Mouse (Mus musculus): ENCODE results near the gene Asb4. TPM values are rescaled to one million over a fixed set of nuclear protein-coding genes. Genes with fewer than 3 reads are reported as not detected.

The Asb4 gene
- polyA plus RNA-seq, 2 experiments: 31.4 to 43.9 TPM

DNA sequence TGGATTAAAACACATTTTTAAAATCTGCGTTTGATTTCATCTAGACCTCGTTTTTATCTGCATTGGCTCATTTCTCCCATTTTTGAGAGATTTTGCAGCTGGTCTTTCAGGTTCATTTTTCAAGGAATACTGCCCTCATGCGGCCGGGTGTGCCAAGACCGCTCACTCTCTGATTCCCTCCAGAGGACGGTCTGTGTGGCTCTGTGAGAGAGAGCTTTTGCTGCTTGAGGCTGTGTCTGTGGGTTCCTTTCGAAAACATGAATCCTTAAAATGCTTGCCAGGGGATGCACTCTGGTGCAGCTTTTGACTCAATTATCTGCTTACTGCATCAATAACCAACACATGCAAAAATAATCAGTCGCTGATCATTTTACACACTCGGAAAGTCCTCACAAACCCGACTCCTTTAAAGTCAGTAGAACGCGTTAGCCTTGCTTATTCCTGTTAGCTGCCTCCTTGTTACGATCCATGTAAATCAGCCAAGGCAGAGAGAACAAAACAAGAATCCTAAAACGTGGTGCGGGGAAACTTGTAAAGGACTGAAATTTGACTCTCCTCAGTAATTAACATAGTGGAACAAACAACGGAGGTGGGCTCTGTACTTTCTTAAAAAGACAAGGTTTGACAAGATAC is 487 bp upstream of the Asb4 start:
- Histone ChIP-seq H3K4me2 (replicated peaks; ENCODE audit: low read depth, low read length, severe bottlenecking) (peak overlapping the region; percentile 61), H3K36me3 (ENCODE audit: control insufficient read depth, insufficient read depth, low read length) (no peaks in the 10 kb centered on the region), H3K4me3 (replicated peaks; ENCODE audit: low read length) (peak overlapping the region; percentile 35), H3K4me1 (ENCODE audit: control insufficient read depth, insufficient read depth, low read length) (peaks cover 28% of the 10 kb centered on the region), H3K27ac (replicated peaks; ENCODE audit: low read depth, low read length) (peak overlapping the region; percentile 43; the same call in 1 of the 2 replicates), H3K9me3 (ENCODE audit: control insufficient read depth, low read length) (no peaks in the 10 kb centered on the region), H3K9ac (ENCODE audit: low read depth, low read length, severe bottlenecking) (peak overlapping the region; percentile 46), H3K27me3 (ENCODE audit: control insufficient read depth, insufficient read depth, low read length) (no peaks in the 10 kb centered on the region)
- WGBS: 1% methylated on average over 16 of the region's 16 CpGs
- no peak for TF ChIP-seq POLR2A (IDR thresholded peaks at IDR 0.05; ENCODE audit: borderline replicate concordance, extremely low read depth, insufficient read depth, insufficient read length)
- ATAC-seq (ENCODE audit: low FRiP score, low read depth) (peak; percentile 71; the same call in 1 of the 2 replicates), DNase-seq (ENCODE audit: low spot score) (peak; percentile 89)

DNA sequence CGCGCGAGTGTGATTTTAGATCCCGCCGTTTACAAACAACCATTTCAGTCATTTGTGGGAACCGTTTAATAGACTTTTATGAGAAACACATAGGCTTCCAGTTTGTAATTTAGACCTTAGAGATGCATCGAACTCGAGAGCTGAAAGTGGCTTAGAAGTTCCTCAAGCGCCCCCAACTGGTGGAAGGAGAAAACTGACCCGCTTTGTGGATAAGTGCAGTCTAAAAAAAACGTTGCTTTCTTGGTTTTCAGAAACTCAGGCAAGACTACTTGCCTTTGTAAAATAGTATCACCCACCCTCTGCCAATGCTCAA is 948 bp downstream of the Asb4 start:
- no peak for TF ChIP-seq POLR2A (IDR thresholded peaks at IDR 0.05; ENCODE audit: borderline replicate concordance, extremely low read depth, insufficient read depth, insufficient read length)
- no peak overlapping the region for H3K27ac ChIP-seq (replicated peaks; ENCODE audit: low read depth, low read length)
- H3K36me3 ChIP-seq (ENCODE audit: control insufficient read depth, insufficient read depth, low read length): no peaks in the 10 kb centered on the region
- peak overlapping the region; percentile 46; the same call in 1 of the 2 replicates for H3K9ac ChIP-seq (ENCODE audit: low read depth, low read length, severe bottlenecking)
- no peak for ATAC-seq (ENCODE audit: low FRiP score, low read depth)
- DNase-seq (ENCODE audit: low spot score): peak; percentile 87
- H3K27me3 ChIP-seq (ENCODE audit: control insufficient read depth, insufficient read depth, low read length): no peaks in the 10 kb centered on the region
- peak overlapping the region; percentile 61 for H3K4me2 ChIP-seq (replicated peaks; ENCODE audit: low read depth, low read length, severe bottlenecking)
- H3K9me3 ChIP-seq (ENCODE audit: control insufficient read depth, low read length): no peaks in the 10 kb centered on the region
- WGBS: 1% methylated on average over 11 of the region's 11 CpGs
- peak overlapping the region; percentile 35 for H3K4me3 ChIP-seq (replicated peaks; ENCODE audit: low read length)
- H3K4me1 ChIP-seq (ENCODE audit: control insufficient read depth, insufficient read depth, low read length): peaks cover 26% of the 10 kb centered on the region

DNA sequence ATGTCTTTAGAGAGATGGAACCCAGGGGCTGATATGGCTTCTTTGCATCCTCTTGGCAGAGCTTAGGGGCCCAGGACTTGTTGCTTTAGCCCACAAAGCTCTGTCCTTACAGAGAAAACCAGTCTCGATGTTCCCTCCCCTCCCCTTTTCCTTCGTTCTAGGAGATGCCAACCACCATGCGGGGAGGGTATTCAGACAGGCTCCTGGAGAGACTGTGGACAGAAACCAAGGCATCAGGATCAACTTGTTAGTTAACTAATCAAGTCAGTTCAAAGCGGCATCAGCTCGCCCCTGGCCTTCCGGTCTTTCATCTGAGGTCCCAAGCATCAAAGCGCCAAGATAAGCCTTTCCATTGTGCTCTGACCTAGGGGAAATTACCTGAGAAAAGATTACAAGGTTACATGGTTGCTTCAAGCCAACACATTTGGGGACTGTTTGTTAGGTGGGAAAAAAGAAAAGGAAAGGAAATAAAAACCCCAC is 2.0 kb downstream of the Asb4 start:
- Histone ChIP-seq H3K4me3 (replicated peaks; ENCODE audit: low read length) (no peak overlapping the region), H3K36me3 (ENCODE audit: control insufficient read depth, insufficient read depth, low read length) (no peaks in the 10 kb centered on the region), H3K27ac (replicated peaks; ENCODE audit: low read depth, low read length) (no peak overlapping the region), H3K27me3 (ENCODE audit: control insufficient read depth, insufficient read depth, low read length) (no peaks in the 10 kb centered on the region), H3K9ac (ENCODE audit: low read depth, low read length, severe bottlenecking) (no peak overlapping the region), H3K4me2 (replicated peaks; ENCODE audit: low read depth, low read length, severe bottlenecking) (no peak overlapping the region), H3K9me3 (ENCODE audit: control insufficient read depth, low read length) (no peaks in the 10 kb centered on the region), H3K4me1 (ENCODE audit: control insufficient read depth, insufficient read depth, low read length) (peaks cover 18% of the 10 kb centered on the region)
- 35% methylated on average over 7 of the region's 7 CpGs for WGBS
- DNase-seq (ENCODE audit: low spot score) (no peak), ATAC-seq (ENCODE audit: low FRiP score, low read depth) (no peak)
- no peak for TF ChIP-seq POLR2A (IDR thresholded peaks at IDR 0.05; ENCODE audit: borderline replicate concordance, extremely low read depth, insufficient read depth, insufficient read length)

DNA sequence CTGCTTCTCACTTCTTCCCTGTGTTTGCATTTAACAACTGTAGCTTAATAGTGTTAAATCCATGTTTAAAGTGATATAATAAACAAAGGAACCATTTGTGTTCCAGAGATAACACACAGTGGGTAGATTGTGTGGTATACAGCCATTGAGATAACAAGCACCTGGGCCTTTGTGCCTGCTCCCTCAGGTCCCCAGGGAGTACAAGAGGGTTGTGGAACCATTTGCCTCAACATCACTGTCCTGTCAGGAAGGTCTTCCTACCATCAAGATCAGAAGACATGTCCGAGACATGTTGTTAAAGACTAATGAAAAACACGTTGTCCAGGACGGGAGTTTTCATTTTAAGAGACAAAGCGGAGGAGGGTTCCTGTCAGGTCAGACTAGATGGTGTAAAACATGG is 3.3 kb downstream of the Asb4 start:
- H3K4me1 ChIP-seq (ENCODE audit: control insufficient read depth, insufficient read depth, low read length): peaks cover 10% of the 10 kb centered on the region; the same call in 1 of the 2 replicates
- H3K9ac ChIP-seq (ENCODE audit: low read depth, low read length, severe bottlenecking): no peak overlapping the region
- H3K9me3 ChIP-seq (ENCODE audit: control insufficient read depth, low read length): no peaks in the 10 kb centered on the region
- H3K36me3 ChIP-seq (ENCODE audit: control insufficient read depth, insufficient read depth, low read length): no peaks in the 10 kb centered on the region
- 62% methylated on average over 4 of the region's 4 CpGs for WGBS
- H3K27ac ChIP-seq (replicated peaks; ENCODE audit: low read depth, low read length): no peak overlapping the region
- TF ChIP-seq POLR2A (IDR thresholded peaks at IDR 0.05; ENCODE audit: borderline replicate concordance, extremely low read depth, insufficient read depth, insufficient read length): no peak
- no peak overlapping the region for H3K4me3 ChIP-seq (replicated peaks; ENCODE audit: low read length)
- DNase-seq (ENCODE audit: low spot score) (no peak), ATAC-seq (ENCODE audit: low FRiP score, low read depth) (no peak)
- no peak overlapping the region for H3K4me2 ChIP-seq (replicated peaks; ENCODE audit: low read depth, low read length, severe bottlenecking)
- no peaks in the 10 kb centered on the region for H3K27me3 ChIP-seq (ENCODE audit: control insufficient read depth, insufficient read depth, low read length)

DNA sequence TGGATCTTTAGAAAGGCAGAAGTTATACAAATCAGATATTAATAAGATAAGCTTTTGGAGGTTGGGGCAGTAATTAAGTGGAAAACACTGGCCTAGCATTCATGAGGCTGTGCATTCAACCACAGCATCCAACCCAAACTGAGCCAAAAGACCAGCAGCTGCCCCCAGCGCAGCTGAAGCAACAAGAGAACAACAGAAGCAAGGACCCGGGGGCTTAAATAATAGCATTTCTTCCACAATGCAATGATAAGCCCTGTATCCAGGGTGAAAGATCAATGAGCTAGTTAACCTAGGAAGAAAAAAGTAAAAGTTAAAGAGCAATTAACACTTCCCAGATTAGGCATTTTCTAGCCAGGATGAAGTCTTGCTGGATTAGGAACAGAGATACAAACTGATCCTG is 4.2 kb downstream of the Asb4 start:
- no peak for DNase-seq (ENCODE audit: low spot score)
- TF ChIP-seq POLR2A (IDR thresholded peaks at IDR 0.05; ENCODE audit: borderline replicate concordance, extremely low read depth, insufficient read depth, insufficient read length): no peak

More for the DNA sequence above, 4.2 kb downstream of the Asb4 start:
- ATAC-seq (ENCODE audit: low FRiP score, low read depth): no peak
- Histone ChIP-seq H3K9me3 (ENCODE audit: control insufficient read depth, low read length) (no peaks in the 10 kb centered on the region), H3K4me3 (replicated peaks; ENCODE audit: low read length) (no peak overlapping the region), H3K27me3 (ENCODE audit: control insufficient read depth, insufficient read depth, low read length) (no peaks in the 10 kb centered on the region), H3K4me1 (ENCODE audit: control insufficient read depth, insufficient read depth, low read length) (peaks cover 10% of the 10 kb centered on the region; the same call in 1 of the 2 replicates), H3K4me2 (replicated peaks; ENCODE audit: low read depth, low read length, severe bottlenecking) (no peak overlapping the region), H3K27ac (replicated peaks; ENCODE audit: low read depth, low read length) (no peak overlapping the region), H3K36me3 (ENCODE audit: control insufficient read depth, insufficient read depth, low read length) (no peaks in the 10 kb centered on the region), H3K9ac (ENCODE audit: low read depth, low read length, severe bottlenecking) (no peak overlapping the region)
- 77% methylated on average over 2 of the region's 2 CpGs for WGBS
